Mouse (Mus musculus) frontal cortex, postnatal 36 days (tissue): Measurements from ENCODE around the gene 4921507P07Rik.
"Not testable (repeated sequence)": the region's sequence is repeated elsewhere in the genome, so short reads cannot be mapped to it uniquely, and the experiment has no call there.

Experiments
- DNase-seq, 2 experiments: peaks; one replicate each; pipeline ENCODE4 v3.0.0; 2022; ENCODE audit warnings: low spot score in 2 of 2

4921507P07Rik gene

DNA sequence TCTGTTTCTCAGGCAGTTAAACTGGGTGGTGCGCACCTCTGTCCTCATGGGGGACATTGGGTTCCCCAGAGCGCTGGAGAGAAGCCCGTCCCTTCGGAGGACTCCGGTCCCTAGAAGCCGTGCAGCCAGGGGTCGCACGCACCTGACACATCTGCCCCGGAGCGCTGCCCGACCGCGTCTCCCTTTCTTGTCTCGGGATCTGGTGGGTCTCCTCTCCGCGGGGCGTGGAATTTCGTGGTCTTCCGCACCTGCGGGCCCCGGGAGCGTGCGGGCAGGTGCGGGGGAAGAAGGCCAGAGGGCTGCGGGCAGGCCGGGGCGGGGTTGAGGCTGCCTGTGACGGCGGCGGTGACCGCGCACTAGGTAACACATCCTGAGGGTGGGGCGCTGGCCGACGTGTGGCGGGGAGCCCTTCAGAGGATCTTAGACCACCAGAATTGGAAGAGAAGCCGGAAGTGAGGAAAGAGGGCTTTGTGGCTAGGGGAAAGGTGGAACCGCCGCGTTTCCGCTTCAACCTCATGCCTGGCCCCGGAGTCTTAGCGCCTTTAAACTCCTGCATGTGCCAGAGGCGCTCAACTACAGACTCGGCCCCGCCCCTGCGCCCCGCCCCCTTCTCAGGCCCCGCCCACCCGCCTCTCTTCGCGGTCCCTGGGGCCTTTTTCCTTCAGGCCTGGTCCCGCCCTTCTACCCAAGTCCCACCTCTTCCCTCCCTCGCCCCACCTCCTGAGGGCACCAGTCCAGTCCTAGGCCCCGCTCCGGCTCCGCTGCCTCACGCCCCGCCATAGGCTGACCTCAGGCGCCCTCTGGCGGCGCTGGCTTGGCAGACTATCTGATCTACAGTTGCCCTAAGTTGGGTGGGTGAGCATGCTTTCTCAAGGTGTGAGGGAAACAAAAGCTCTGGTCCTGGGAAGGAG, at the start of gene 4921507P07Rik:
Gene 4921507P07Rik, minus strand, starts transcription at position 332 of the 911 bp plus-strand sequence.
- DNase-seq: peak; percentile 86 to 87

- no peak for DNase-seq
These were observed 48.3 kb upstream of the 4921507P07Rik start for GRCm38 (mm10) chr6:50644701-50645100.

DNA sequence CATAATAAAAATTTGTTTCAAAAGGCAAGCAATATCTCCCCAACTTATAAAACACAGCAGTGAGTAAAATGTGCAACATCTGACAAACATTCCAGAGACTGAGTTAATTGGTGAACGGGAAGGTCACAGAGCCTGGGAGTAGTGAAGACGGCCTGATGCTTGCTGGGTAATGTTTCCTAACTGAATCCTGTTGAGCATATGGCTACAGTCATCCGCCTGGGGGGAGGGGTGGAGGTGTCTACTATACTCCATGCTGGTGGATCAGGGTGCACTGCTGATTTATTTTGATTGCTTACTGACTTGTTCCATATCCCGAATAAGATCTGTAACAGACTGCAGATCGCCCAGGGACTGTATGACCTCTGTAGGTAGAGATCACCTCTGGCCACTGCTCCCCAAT, 45.5 kb upstream of the 4921507P07Rik start:
- no peak for DNase-seq

GRCm38 (mm10) chr6:50640377-50640776, 43.9 kb upstream of the 4921507P07Rik start:
- no peak for DNase-seq

GRCm38 (mm10) chr6:50639656-50640055, 43.2 kb upstream of the 4921507P07Rik start:
- no peak for DNase-seq

DNA sequence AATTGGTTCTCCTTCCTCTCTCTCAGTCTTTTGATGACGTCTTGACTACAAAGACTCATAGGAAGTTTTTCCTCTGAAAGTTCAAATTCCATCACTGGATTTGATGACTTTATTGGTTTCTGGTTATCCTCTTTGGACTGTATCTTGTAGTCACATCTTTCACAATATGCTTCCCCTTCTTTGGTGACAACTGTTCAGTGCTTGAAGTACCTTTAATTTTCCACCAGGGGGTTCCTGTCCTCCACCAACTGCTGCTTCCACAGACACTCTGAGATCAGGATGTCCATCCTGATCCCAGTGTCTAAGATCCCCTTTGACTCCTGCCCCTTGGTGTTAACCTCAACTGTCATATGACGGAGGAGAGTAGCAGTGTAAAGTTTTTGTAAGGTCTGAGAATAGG, 29.7 kb upstream of the 4921507P07Rik start:
- not testable (repeated sequence) for DNase-seq

DNA sequence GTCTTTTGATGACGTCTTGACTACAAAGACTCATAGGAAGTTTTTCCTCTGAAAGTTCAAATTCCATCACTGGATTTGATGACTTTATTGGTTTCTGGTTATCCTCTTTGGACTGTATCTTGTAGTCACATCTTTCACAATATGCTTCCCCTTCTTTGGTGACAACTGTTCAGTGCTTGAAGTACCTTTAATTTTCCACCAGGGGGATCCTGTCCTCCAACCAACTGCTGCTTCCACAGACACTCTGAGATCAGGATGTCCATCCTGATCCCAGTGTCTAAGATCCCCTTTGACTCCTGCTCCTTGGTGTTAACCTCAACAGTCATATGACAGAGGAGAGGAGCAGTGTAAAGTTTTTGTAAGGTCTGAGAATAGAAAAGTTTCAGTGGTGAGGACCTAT, 21.8 kb upstream of the 4921507P07Rik start:
- not testable (repeated sequence) for DNase-seq

DNA sequence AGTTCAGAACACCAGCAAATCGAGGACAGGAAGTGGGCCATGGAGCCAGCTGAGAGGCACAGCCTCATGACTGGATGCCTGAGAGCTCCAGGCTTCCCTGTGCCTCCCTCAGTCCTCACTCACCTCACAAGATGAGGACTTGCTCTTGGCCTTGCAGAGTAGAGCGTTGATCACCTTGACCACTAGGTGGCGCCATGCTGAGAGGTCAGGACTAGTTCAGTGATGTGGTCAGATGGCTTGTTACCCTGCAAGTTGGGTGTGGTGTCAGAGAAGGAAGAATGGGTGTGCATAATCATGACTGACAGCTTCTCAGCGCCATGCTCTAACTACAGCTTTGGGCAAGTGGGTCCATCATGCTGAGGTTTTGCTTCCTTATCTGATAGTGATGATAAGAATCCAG, 5.2 kb upstream of the 4921507P07Rik start:
- no peak for DNase-seq

GRCm38 (mm10) chr6:50598560-50598959, 2.1 kb upstream of the 4921507P07Rik start:
- no peak for DNase-seq

DNA sequence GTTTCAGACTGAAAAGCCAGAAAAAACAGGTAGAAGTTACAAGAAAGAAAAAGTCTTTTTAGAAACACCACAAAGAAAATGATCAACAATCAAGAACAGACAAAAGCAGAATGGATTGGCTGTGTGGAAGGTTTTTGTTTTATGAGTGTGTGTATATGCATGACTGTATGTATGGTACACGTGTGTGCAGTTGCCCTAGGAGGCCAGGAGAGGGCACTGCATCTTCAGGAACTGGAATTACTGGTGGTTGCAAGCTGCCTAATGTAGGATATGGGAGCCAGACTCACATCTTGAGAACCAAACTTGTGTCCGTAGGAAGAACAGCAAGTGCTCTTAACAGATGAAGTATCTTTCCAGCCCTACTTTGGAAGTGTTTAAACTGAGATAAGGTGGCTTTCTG, 2.1 kb downstream of the 4921507P07Rik start:
- DNase-seq: no peak

GRCm38 (mm10) chr6:50593334-50593845, 3.0 kb downstream of the 4921507P07Rik start:
- DNase-seq: no peak

DNA sequence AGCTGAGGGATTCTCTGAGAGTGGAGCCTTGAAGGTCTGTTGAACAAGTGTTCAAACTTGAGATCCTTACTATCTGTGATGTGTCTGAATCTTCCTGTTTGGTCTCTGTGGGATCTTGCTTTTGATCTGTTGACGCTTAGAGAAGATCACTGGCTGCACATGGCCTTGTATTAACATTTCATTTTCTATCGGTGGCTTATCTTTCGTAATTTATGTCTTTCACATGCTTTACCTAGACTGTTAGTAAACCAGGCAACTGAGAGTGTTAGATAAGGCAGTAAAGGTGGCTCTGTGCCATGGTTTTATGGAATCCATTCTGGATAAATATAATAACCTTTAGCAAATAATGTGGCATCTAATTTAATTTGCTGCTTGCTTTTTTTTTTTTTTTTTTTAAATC, 6.2 kb downstream of the 4921507P07Rik start:
- no peak for DNase-seq

GRCm38 (mm10) chr6:50588251-50588650, 8.2 kb downstream of the 4921507P07Rik start:
- peak in 1 of 2 experiments; percentile 74 for DNase-seq

- DNase-seq: no peak
These were observed 9.0 kb downstream of the 4921507P07Rik start for GRCm38 (mm10) chr6:50587412-50587811.

DNA sequence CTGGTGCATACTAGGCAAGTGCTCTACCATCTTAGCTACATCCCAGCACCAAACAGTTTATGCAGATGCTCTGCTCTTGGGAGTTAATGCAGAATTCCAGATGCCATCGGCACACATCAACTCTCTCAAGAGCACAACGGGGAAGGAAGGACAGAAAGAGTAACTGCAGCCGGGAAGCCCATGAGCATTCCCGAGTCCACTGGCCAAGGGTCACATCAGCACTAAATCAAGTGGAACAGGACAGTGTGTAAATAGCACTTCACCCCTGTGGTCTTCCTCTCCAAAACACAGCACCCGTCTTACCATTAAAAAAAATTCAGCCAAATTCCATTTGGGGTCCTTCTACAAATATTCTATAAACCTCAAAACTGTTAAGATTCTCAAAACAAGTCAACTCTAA, 10.1 kb downstream of the 4921507P07Rik start:
- no peak for DNase-seq

DNA sequence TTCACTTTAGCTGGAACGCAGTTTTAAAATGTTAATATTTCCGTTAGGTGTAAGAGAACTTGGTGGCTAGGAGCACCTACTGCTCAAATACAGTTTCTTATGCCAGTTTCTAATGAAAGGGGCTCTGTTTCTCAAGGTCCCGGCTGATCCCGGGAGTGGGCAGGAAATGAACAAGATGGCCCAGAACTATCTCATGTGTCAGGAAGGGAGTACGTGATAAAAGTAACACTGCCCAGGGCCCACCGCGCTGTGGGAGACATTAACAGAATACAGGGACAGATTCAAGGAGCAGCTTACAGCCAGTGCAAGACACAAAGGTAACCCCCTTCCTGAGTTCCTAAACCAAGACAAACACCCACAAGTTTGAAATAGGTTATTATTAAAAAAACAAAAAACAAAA, 10.7 kb downstream of the 4921507P07Rik start:
- DNase-seq: no peak

DNA sequence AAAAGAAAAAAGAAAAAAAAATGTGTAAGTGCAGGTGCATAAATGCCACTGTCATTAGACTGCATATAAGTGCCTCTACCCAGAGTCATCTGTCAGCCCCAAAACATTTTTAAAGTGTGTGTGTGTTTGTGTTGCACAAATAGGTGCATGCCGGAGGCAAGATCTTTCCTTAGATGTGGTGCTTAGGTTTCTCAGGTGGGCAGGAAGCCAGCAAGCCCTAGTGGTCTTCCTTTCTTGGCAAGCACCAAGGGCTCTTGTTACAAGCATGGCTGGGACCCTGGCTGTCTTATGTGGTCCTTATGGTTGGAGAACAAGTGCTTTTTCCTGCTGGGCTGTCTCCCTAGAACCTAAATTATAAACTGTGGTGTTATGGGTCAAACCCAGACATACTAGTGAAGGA, 24.8 kb downstream of the 4921507P07Rik start:
- no peak for DNase-seq

GRCm38 (mm10) chr6:50566997-50567255, 29.5 kb downstream of the 4921507P07Rik start:
- DNase-seq: no peak

DNA sequence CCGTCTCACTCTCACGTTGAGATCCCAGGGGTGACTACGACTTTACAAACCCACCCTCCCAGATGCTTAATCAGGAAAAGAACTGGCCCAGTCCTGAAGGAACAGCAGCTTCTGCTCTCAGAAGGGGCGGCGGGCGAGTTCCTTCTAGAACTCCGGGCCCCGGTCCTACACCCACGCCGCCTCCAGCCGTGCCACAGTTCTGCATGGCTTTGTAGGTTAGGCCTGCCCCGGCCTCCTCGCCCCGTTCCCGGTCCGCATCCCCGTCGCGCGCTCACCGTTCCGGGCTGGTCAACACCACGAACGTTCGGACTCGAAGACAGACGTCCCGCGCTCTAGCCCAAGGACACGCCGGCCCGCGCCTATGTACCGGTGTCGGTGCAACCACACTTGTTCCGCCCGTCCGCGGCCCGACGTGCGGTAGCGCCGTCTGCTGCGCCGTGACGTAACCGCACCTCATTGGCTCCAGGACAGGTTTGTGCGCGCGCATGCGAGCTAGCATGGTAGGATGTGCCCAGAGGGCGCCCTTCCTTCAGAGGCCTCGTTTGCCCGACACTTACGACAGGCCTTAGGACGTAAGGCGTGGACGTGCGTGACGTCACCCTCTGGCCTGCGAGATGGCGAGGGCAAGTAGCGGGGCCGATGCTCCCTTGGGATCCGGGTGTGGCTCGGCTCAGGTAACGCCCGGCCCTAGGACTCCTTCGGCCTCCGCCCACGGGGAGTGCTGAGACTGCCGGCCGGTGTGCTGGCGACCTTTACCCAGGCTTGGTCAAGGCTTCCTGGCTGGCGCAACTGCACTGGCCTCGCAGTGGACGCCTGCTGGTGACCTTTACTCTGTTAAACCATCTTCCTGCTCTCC, 30.1 kb downstream of the 4921507P07Rik start, which contains the start of gene Cycs:
Gene Cycs, minus strand, starts transcription at position 398 of the 856 bp plus-strand sequence.
- peak; percentile 98 to 100 for DNase-seq

DNA sequence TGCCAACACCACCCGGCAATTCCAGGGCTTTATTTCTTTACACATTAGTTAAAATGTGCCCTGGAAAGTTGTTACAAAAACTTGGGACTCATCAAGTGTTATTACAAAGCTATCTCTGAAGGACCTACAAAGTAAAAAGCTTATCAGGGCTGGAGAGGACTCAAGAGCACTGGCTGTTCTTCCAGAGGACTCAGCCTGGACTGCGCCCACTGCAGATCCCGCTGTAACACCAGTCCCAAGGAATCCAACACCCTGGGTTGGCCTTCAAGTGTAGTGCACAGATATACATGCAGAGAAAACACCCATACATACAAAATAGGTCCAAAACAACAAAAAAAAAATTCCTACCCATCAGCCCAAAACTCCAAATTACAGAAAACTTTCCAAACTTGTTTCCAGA, 32.8 kb downstream of the 4921507P07Rik start:
- no peak for DNase-seq

DNA sequence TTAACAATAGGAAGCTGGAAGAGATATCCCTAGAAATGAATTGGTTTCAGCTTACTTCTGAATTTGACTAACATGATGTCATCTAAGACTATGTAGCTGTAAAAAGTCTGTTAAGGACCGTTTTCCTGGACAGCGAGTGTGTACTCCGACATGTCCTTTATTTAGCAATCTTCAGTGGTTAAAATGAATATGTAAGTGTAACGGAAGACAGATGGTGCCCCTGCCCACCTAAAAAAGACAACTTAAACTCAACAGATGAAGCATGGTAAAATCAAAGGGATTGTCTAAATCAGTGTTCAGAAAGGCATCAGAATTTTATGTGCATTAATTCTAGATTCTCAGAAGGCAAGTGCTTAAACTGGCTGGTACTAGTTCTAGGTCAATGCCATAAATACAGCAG, 34.0 kb downstream of the 4921507P07Rik start:
- DNase-seq: peak in 1 of 2 experiments; percentile 55

GRCm38 (mm10) chr6:50560776-50561175, 35.7 kb downstream of the 4921507P07Rik start:
- DNase-seq: no peak
